Mouse (Mus musculus): ENCODE measurements around the gene Foxf2.

Gene Foxf2

DNA sequence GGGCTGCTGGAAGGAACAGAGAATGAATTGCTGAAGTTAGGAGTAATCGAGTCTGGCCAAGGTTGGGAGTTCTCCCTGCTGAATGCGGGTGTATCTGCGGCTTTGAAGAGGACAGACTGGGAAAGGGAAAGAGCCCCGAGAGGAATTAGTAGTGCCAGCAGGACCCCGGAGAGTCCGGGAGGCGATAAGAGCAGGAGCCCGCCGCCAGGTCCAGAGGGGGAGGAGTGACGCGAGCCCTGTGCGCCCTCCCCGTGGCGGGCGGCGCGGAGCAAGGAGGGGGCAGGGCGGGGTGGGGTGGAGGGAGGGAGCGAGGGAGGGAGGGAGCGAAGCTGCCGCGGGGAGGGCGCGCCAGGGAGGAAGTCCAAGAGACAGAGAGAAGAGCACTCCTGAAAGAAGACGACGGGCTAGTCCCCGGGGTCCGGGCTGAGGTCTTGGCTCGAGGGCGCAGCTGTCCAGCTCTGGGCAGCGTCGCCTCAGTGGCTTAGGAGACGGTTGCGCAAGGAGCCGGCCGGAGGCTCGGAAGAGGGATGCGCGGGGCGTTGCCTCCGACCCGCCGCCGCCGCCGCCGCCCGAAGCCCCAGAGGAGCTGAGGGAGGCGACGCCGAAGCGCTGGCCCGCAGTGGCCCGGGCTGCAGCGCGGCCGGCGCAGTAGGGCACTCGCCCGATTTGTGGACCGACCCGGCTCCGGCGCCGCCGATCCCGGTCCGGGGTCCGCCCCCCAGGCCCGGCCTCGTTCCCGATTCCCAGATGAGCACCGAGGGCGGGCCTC lies at the start of gene Foxf2:
Foxf2 (plus strand) TSS at position 484 of the 769 bp plus-strand sequence.
- peak; percentile 57 for DNase-seq (ENCODE audit: extremely low spot score)

DNA sequence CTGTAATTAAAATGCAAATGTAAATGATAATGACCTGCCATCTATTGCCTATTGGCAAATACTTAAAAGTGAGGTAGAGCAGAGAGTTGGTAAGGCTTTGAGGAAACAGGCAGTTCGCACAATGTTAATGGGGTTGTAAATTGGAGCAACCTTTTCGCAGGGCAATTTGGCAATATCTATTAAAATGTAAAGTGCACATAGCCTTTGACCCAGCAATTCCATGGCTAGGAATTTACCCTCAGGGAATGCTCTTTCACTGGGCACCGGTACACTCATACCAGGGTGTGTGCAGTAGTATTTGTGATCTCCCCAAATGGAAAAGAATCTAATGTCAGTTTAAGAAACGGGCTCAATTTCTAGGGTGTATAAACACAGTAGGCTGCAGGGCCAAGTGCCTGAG lies 48.9 kb upstream of the Foxf2 start:
- no peak for DNase-seq (ENCODE audit: extremely low spot score)

- DNase-seq (ENCODE audit: extremely low spot score) = peak; percentile 20
Observed at GRCm38 (mm10) chr13:31577576-31577975, 48.0 kb upstream of the Foxf2 start.

- no peak for DNase-seq (ENCODE audit: extremely low spot score)
Observed at GRCm38 (mm10) chr13:31578389-31578788, 47.2 kb upstream of the Foxf2 start.

- no peak for DNase-seq (ENCODE audit: extremely low spot score)
Observed at GRCm38 (mm10) chr13:31579866-31580265, 45.8 kb upstream of the Foxf2 start.

DNA sequence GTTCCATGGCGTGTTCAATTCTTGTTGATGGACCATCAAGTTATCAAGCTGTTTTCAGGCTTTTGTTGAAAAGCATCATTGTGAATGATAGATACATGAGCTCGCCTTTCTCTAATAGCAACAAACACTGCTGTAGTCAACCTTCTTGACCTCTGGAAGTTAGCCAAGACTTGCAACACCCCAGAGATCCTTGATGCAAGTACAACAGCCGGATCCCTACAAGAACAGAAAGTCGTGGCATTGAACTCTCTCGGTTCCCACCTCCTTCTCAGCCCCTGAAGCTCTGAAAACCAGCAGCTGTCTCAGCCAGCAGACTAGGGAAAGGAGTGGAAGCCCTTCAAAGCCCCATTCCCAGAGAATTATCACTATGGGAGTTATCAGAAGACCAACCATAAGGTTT lies 38.3 kb upstream of the Foxf2 start:
- no peak for DNase-seq (ENCODE audit: extremely low spot score)

GRCm38 (mm10) chr13:31599576-31599975 lies 26.0 kb upstream of the Foxf2 start:
- no peak for DNase-seq (ENCODE audit: extremely low spot score)

DNA sequence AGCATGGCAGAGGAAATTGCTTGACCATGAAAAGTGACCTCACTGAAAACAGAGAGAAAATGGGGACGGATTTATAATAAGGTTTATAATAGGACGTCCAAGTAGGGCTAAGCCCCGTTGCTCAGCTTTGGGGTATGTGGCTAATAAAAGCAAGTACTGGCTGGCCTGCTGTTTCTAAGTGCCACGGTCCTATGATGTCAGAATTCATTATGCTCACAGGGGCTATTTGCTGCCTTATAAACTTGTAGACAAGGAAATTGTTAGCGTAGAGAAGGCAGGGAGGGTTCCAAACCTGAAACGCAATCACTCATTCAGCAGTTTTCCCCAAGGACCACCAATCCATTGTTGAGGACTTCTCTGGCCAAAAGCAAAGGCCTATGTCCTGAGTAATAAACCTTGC lies 21.7 kb upstream of the Foxf2 start:
- no peak for DNase-seq (ENCODE audit: extremely low spot score)

GRCm38 (mm10) chr13:31614724-31615465 lies 10.7 kb upstream of the Foxf2 start:
- DNase-seq (ENCODE audit: extremely low spot score) = peak; percentile 42

- DNase-seq (ENCODE audit: extremely low spot score) = peak; percentile 34
Observed at GRCm38 (mm10) chr13:31615561-31616165, 10.0 kb upstream of the Foxf2 start.

GRCm38 (mm10) chr13:31618001-31618400 lies 7.6 kb upstream of the Foxf2 start:
- DNase-seq (ENCODE audit: extremely low spot score) = peak; percentile 31

GRCm38 (mm10) chr13:31618416-31618815 lies 7.2 kb upstream of the Foxf2 start:
- peak; percentile 82 for DNase-seq (ENCODE audit: extremely low spot score)

DNA sequence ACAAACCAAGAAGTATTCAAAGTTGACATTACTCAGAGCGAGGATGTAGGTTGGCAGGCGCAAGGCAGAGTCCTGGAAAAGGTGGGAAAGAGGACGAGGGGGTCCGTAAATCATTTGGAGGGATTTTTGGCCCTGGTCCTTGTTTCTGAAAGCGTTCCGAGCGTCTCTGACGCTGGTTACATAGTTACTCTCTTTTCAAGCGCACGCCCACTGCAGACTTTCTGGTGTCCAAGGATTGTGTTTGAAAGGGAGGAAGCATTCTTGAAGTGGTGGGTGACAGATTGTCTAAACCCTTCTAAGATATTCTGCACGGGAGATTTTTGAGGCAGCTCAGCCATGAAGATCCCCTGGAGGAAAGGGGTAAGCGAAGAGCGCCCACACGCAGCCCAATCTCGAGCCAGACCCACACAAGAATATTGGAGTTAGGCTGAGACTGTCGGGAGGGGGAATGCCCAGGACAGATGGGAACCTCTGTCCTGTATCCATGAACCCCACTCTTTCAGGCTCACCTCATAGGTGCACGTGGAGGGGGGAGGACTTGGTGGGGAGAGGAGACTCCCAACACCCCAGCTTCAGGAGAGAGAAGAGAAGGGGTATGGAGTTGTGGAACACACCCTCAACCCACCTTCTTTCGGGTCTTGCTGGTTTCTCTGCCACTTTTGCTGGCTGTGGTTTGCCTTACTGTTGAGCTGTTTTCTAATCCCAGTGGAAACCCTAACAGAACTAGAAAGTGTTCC lies 6.5 kb upstream of the Foxf2 start:
- peak; percentile 17 for DNase-seq (ENCODE audit: extremely low spot score)

DNA sequence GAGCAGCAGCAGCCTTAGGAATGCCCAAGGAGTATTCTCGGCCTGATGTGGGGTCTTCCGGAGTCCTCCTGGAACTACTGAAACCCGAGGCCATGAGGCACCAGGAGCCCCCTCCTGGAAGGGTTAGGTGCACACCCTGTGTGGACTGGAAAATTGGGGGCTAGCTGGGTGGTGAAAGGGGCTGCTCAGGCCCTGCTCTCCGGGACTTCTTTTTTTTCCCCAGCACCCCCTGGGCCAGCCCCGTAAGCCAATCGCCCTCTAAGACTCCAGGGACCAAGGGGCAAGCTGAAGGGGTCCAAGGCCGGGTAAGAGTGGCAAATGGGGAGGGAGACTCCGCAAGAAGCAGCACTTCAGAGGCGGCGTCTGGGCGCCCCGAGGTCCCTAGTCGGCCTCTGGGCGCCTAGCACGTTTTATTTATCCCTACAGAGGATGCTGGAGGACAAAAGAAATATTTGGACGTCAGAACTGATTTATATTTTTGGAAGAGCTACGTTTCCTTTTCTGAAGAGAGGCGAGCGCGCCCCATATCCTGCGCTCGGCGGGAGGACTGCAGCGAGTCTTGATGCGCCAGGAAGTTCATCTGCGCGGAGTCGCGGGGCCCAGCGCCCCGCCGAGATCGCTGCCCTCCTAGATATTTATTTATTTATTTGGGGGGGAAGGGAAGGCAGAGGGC lies 5.7 kb upstream of the Foxf2 start:
- DNase-seq (ENCODE audit: extremely low spot score) = peak; percentile 41

DNA sequence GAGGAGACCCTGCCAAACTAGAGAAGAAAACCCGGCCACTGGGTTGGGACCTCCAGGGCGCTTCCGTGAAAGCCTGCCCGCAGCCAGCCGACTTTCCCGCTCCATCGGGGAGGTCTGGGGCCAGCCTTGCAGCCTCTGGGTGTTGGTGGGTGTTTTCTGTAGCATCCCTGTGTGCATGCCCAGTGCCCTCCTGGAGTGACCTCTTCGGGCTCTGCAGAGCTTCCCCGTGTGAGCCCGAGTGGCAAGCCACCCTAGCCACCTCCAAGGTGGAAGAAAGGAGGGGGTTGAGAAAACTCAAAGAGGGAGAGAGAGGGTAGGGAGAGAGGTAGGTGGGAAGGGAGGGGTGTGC lies 5.1 kb upstream of the Foxf2 start:
- no peak for DNase-seq (ENCODE audit: extremely low spot score)

DNA sequence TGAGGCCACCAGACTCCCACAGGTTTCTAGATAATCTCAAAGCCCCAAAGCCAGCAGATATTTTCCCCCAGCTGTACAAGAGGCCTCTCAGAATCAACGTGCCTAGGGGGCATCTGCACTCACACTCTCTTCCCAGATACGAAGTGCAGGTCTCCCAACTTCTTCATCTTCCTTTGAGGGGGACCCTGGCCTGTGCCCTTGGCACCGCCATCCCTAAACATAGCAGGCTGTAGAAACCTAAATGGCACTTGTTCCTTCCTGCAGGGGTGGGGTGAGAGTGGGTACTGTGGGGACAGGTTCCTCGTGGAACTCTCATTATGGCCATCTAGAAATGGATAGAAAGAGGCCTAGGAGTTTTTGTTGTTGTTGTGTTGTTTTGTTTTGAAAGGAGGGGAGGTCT lies 4.7 kb upstream of the Foxf2 start:
- DNase-seq (ENCODE audit: extremely low spot score) = peak; percentile 3

- DNase-seq (ENCODE audit: extremely low spot score) = peak; percentile 17
Observed at GRCm38 (mm10) chr13:31621741-31622140, 3.9 kb upstream of the Foxf2 start.

GRCm38 (mm10) chr13:31622371-31622770 lies 3.2 kb upstream of the Foxf2 start:
- DNase-seq (ENCODE audit: extremely low spot score) = peak; percentile 4

DNA sequence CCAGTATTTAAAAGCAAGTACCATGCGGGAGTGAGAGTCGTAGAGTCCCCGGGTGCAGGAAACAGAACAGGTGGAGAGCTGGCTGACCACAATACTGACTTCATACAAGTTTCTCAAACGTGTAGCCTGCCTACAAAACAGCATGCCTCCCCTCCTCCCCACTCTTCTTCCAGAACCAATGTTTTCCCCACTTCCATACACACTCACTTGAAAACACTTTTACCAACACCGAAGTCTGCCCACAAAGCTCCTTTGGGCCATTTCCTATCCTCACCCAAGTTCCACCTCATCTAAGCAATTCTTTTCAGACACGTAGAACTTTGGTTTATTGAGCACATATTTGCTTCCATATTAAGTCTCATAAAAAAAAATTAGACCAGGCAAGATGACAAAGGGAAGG lies 2.3 kb upstream of the Foxf2 start:
- peak; percentile 20 for DNase-seq (ENCODE audit: extremely low spot score)

GRCm38 (mm10) chr13:31623906-31624860 lies 1.4 kb upstream of the Foxf2 start:
- peak; percentile 66 for DNase-seq (ENCODE audit: extremely low spot score)
